Mouse (Mus musculus) limb, embryonic 10.5 days (tissue): Measurements from ENCODE around the gene Nebl. TPM values are rescaled to one million over a fixed set of nuclear protein-coding genes. Genes with fewer than 3 reads are reported as not detected.

Source experiments
- DNase-seq: peaks from one replicate; pipeline ENCODE4 v3.0.0-alpha.2; 2017; ENCODE audit warnings: low spot score
- H3K27ac ChIP-seq: fragments of 300-500 bp; sonication (generic); 2 replicates; pipeline ENCODE4 v1.5.1; 2016; ENCODE audit warnings: mild to moderate bottlenecking
- H3K27me3 ChIP-seq: fragments of 300-500 bp; sonication (generic); 2 replicates; pipeline ENCODE4 v1.6.1; 2016; ENCODE audit warnings: low read depth, mild to moderate bottlenecking; ENCODE audit not compliant: poor library complexity, severe bottlenecking
- H3K36me3 ChIP-seq: fragments of 300-500 bp; sonication (generic); 2 replicates; pipeline ENCODE4 v1.6.1; 2016; ENCODE audit warnings: mild to moderate bottlenecking, moderate library complexity
- H3K4me1 ChIP-seq: fragments of 300-500 bp; sonication (generic); 2 replicates; pipeline ENCODE4 v1.6.1; 2016
- H3K4me3 ChIP-seq: fragments of 300-500 bp; sonication (generic); 2 replicates; pipeline ENCODE4 v1.5.1; 2016; ENCODE audit warnings: mild to moderate bottlenecking, moderate library complexity
- H3K9me3 ChIP-seq: fragments of 300-500 bp; sonication (generic); replicated peaks from 2 replicates; pipeline ENCODE4 v1.6.1; 2016; ENCODE audit warnings: mild to moderate bottlenecking
- WGBS: fragments of 180-500 bp; shearing (Covaris S2); methylation state at CpG from one replicate; pipeline ENCODE4 v1.1.7; 2016; 5-methylcytosine and 5-hydroxymethylcytosine counted together
- polyA plus RNA-seq: library from polyadenylated mRNA; unstranded; fragments of >200 nt; fragmentation: Nextera tagmentation; extraction: Ambion mirVana; gene quantifications from 2 replicates; pipeline ENCODE4 v1.2.1, GENCODE M21; 2016

Gene Nebl
- polyA plus RNA-seq, 1 experiment from 2014 or later, result 4.7 TPM

GRCm38 (mm10) chr2:17436739-17437440, 294.4 kb downstream of the Nebl start:
- H3K27me3 ChIP-seq, result no peaks in the 10 kb centered on the region
- H3K27ac ChIP-seq, result no peak overlapping the region
- 90% methylated on average over 10 of the region's 10 CpGs for WGBS
- no peaks in the 10 kb centered on the region for H3K36me3 ChIP-seq
- H3K4me3 ChIP-seq, result no peak overlapping the region
- DNase-seq, result no peak
- H3K9me3 ChIP-seq, result no peaks in the 10 kb centered on the region
- H3K4me1 ChIP-seq, result no peaks in the 10 kb centered on the region

- H3K27me3 ChIP-seq, result no peaks in the 10 kb centered on the region
- no peaks in the 10 kb centered on the region for H3K36me3 ChIP-seq
- no peak overlapping the region for H3K27ac ChIP-seq
- WGBS, result 82% methylated on average over 4 of the region's 4 CpGs
- H3K4me3 ChIP-seq, result no peak overlapping the region
- DNase-seq, result no peak
- no peaks in the 10 kb centered on the region for H3K4me1 ChIP-seq
- no peaks in the 10 kb centered on the region for H3K9me3 ChIP-seq
Observed at GRCm38 (mm10) chr2:17435217-17435616, 296.0 kb downstream of the Nebl start.

GRCm38 (mm10) chr2:17429028-17429427, 302.2 kb downstream of the Nebl start:
- no peaks in the 10 kb centered on the region for H3K36me3 ChIP-seq
- no peak overlapping the region for H3K27ac ChIP-seq
- H3K4me1 ChIP-seq, result no peaks in the 10 kb centered on the region
- DNase-seq, result no peak
- no peaks in the 10 kb centered on the region for H3K9me3 ChIP-seq
- no peak overlapping the region for H3K4me3 ChIP-seq
- no peaks in the 10 kb centered on the region for H3K27me3 ChIP-seq
- 92% methylated on average over 4 of the region's 4 CpGs for WGBS

GRCm38 (mm10) chr2:17428156-17428555, 303.1 kb downstream of the Nebl start:
- H3K4me1 ChIP-seq, result no peaks in the 10 kb centered on the region
- no peaks in the 10 kb centered on the region for H3K9me3 ChIP-seq
- no peaks in the 10 kb centered on the region for H3K27me3 ChIP-seq
- DNase-seq, result no peak
- WGBS, result 91% methylated on average over 4 of the region's 4 CpGs
- no peak overlapping the region for H3K4me3 ChIP-seq
- H3K36me3 ChIP-seq, result no peaks in the 10 kb centered on the region
- H3K27ac ChIP-seq, result no peak overlapping the region

- Histone ChIP-seq H3K36me3 (no peaks in the 10 kb centered on the region), H3K9me3 (no peaks in the 10 kb centered on the region), H3K27ac (no peak overlapping the region), H3K4me3 (no peak overlapping the region), H3K27me3 (no peaks in the 10 kb centered on the region), H3K4me1 (no peaks in the 10 kb centered on the region)
- 4% methylated on average over 1 of the region's 1 CpGs for WGBS
- no peak for DNase-seq
Observed at GRCm38 (mm10) chr2:17422967-17423366, 308.3 kb downstream of the Nebl start.

GRCm38 (mm10) chr2:17415347-17415746, 315.9 kb downstream of the Nebl start:
- Histone ChIP-seq H3K36me3 (no peaks in the 10 kb centered on the region), H3K9me3 (no peaks in the 10 kb centered on the region), H3K27me3 (no peaks in the 10 kb centered on the region), H3K27ac (no peak overlapping the region), H3K4me3 (no peak overlapping the region), H3K4me1 (no peaks in the 10 kb centered on the region)
- 36% methylated on average over 4 of the region's 4 CpGs for WGBS
- no peak for DNase-seq

- H3K27ac ChIP-seq, result no peak overlapping the region
- H3K4me1 ChIP-seq, result no peaks in the 10 kb centered on the region
- 79% methylated on average over 2 of the region's 2 CpGs for WGBS
- H3K9me3 ChIP-seq, result no peaks in the 10 kb centered on the region
- no peak for DNase-seq
- H3K36me3 ChIP-seq, result no peaks in the 10 kb centered on the region
- H3K27me3 ChIP-seq, result no peaks in the 10 kb centered on the region
- H3K4me3 ChIP-seq, result no peak overlapping the region
Observed at GRCm38 (mm10) chr2:17414324-17414723, 316.9 kb downstream of the Nebl start.

GRCm38 (mm10) chr2:17413496-17414268, 317.6 kb downstream of the Nebl start:
- Histone ChIP-seq H3K36me3 (no peaks in the 10 kb centered on the region), H3K27ac (no peak overlapping the region), H3K4me1 (no peaks in the 10 kb centered on the region), H3K9me3 (no peaks in the 10 kb centered on the region), H3K27me3 (no peaks in the 10 kb centered on the region), H3K4me3 (no peak overlapping the region)
- DNase-seq, result no peak
- WGBS, result 78% methylated on average over 8 of the region's 8 CpGs

- DNase-seq, result no peak
- no peaks in the 10 kb centered on the region for H3K4me1 ChIP-seq
- no peak overlapping the region for H3K4me3 ChIP-seq
- no peaks in the 10 kb centered on the region for H3K9me3 ChIP-seq
- WGBS, result 89% methylated on average over 5 of the region's 5 CpGs
- no peaks in the 10 kb centered on the region for H3K27me3 ChIP-seq
- H3K27ac ChIP-seq, result no peak overlapping the region
- H3K36me3 ChIP-seq, result no peaks in the 10 kb centered on the region
Observed at GRCm38 (mm10) chr2:17409276-17409675, 322.0 kb downstream of the Nebl start.

GRCm38 (mm10) chr2:17405899-17406531, 325.2 kb downstream of the Nebl start:
- H3K9me3 ChIP-seq, result no peaks in the 10 kb centered on the region
- no peak for DNase-seq
- H3K4me3 ChIP-seq, result no peak overlapping the region
- H3K27me3 ChIP-seq, result no peaks in the 10 kb centered on the region
- 71% methylated on average over 4 of the region's 4 CpGs for whole genome bisulfite sequencing
- H3K36me3 ChIP-seq, result no peaks in the 10 kb centered on the region
- no peak overlapping the region for H3K27ac ChIP-seq
- H3K4me1 ChIP-seq, result no peaks in the 10 kb centered on the region

- Histone ChIP-seq H3K27me3 (no peaks in the 10 kb centered on the region), H3K27ac (no peak overlapping the region), H3K4me3 (no peak overlapping the region), H3K9me3 (no peaks in the 10 kb centered on the region), H3K36me3 (no peaks in the 10 kb centered on the region), H3K4me1 (no peaks in the 10 kb centered on the region)
- no peak for DNase-seq
- WGBS, result 75% methylated on average over 4 of the region's 4 CpGs
Observed at GRCm38 (mm10) chr2:17402511-17402910, 328.8 kb downstream of the Nebl start.

- no peak overlapping the region for H3K27ac ChIP-seq
- H3K4me3 ChIP-seq, result no peak overlapping the region
- 86% methylated on average over 5 of the region's 5 CpGs for WGBS
- no peaks in the 10 kb centered on the region for H3K4me1 ChIP-seq
- no peaks in the 10 kb centered on the region for H3K36me3 ChIP-seq
- no peaks in the 10 kb centered on the region for H3K27me3 ChIP-seq
- no peak for DNase-seq
- no peaks in the 10 kb centered on the region for H3K9me3 ChIP-seq
Observed at GRCm38 (mm10) chr2:17396235-17396634, 335.0 kb downstream of the Nebl start.

GRCm38 (mm10) chr2:17391389-17391788, 339.9 kb downstream of the Nebl start:
- H3K36me3 ChIP-seq, result no peaks in the 10 kb centered on the region
- H3K9me3 ChIP-seq, result no peaks in the 10 kb centered on the region
- no peak overlapping the region for H3K27ac ChIP-seq
- no peaks in the 10 kb centered on the region for H3K27me3 ChIP-seq
- DNase-seq, result no peak
- no peak overlapping the region for H3K4me3 ChIP-seq
- WGBS, result 80% methylated on average over 5 of the region's 5 CpGs
- no peaks in the 10 kb centered on the region for H3K4me1 ChIP-seq
